In genomic region chr11:9076444-9076843, GRCm38 (mm10) we compare ENCODE assay signal across 30 mouse cellular contexts. TPM values are rescaled to one million over a fixed set of nuclear protein-coding genes. Genes with fewer than 3 reads are reported as not detected.
"Had no signal": no experiment of that assay in that cellular context is flagged by ENCODE, and none has a peak within 500 bp of the region (broad histone marks: within the 10 kb centered on the region; RNA-seq: fewer than 3 reads in every experiment).

No protein-coding gene starts in this region.

- H3K27ac ChIP-seq: embryonic facial prominence, embryonic 10.5 days; embryonic facial prominence, embryonic 12.5 days; embryonic facial prominence, embryonic 13.5 days; embryonic facial prominence, embryonic 15.5 days; forebrain, embryonic 10.5 days; forebrain, embryonic 12.5 days; forebrain, embryonic 13.5 days; forebrain, embryonic 15.5 days; gastrocnemius, adult 2 months had no signal

- H3K27me3 ChIP-seq: embryonic facial prominence, embryonic 12.5 days; embryonic facial prominence, embryonic 13.5 days; embryonic facial prominence, embryonic 15.5 days; forebrain, embryonic 12.5 days; forebrain, embryonic 13.5 days; forebrain, embryonic 15.5 days had no signal

- H3K4me2 ChIP-seq: embryonic facial prominence, embryonic 12.5 days; embryonic facial prominence, embryonic 13.5 days; embryonic facial prominence, embryonic 15.5 days; forebrain, embryonic 12.5 days; forebrain, embryonic 13.5 days; forebrain, embryonic 15.5 days had no signal

- H3K4me1 ChIP-seq: embryonic facial prominence, embryonic 10.5 days; embryonic facial prominence, embryonic 12.5 days; embryonic facial prominence, embryonic 13.5 days; embryonic facial prominence, embryonic 15.5 days; forebrain, embryonic 10.5 days; forebrain, embryonic 12.5 days; forebrain, embryonic 13.5 days; forebrain, embryonic 15.5 days had no signal

- ATAC-seq: forebrain, embryonic 13.5 days; forebrain, embryonic 14.5 days; forebrain, embryonic 15.5 days; forebrain, embryonic 16.5 days; forebrain, postnatal 0 days had no signal

- H3K9me3 ChIP-seq: embryonic facial prominence, embryonic 10.5 days; embryonic facial prominence, embryonic 12.5 days; embryonic facial prominence, embryonic 13.5 days; embryonic facial prominence, embryonic 15.5 days; forebrain, embryonic 10.5 days; forebrain, embryonic 12.5 days; forebrain, embryonic 13.5 days; forebrain, embryonic 15.5 days had no signal

- H3K36me3 ChIP-seq: embryonic facial prominence, embryonic 10.5 days; embryonic facial prominence, embryonic 12.5 days; embryonic facial prominence, embryonic 13.5 days; embryonic facial prominence, embryonic 15.5 days; forebrain, embryonic 10.5 days; forebrain, embryonic 12.5 days; forebrain, embryonic 15.5 days had no signal

- H3K9ac ChIP-seq: embryonic facial prominence, embryonic 12.5 days; embryonic facial prominence, embryonic 13.5 days; embryonic facial prominence, embryonic 15.5 days; forebrain, embryonic 12.5 days; forebrain, embryonic 13.5 days; forebrain, embryonic 15.5 days; forebrain, postnatal 0 days had no signal

- DNase-seq: cerebellum, adult 2 months; cerebellum, adult 8-10 months; cerebellum, adult 9-10 months; cerebellum, adult 9-11 months; cerebellum, postnatal 10 days; cerebellum, postnatal 14 days; cerebellum, postnatal 25 days; cerebellum, postnatal 36 days; embryo, embryonic 11 days; forebrain, postnatal 0 days; gastrocnemius, adult 2 months; gastrocnemius, postnatal 10 days; gastrocnemius, postnatal 14 days; gastrocnemius, postnatal 25 days; gastrocnemius, postnatal 36 days; heart, adult 18-20 months had no signal

- H3K4me3 ChIP-seq: embryonic facial prominence, embryonic 10.5 days; embryonic facial prominence, embryonic 12.5 days; embryonic facial prominence, embryonic 13.5 days; embryonic facial prominence, embryonic 15.5 days; erythroblast, embryonic 14.5 days; forebrain, embryonic 10.5 days; forebrain, embryonic 12.5 days; forebrain, embryonic 13.5 days; forebrain, embryonic 15.5 days; gastrocnemius, adult 2 months had no signal

RNA-seq across cellular contexts. Expression of gene Sun3, which starts 27.7 kb away (rescaled TPM):
- polyA plus RNA-seq: cerebellum, adult 2 months; embryonic facial prominence, embryonic 10.5 days; embryonic facial prominence, embryonic 14.5 days; erythroblast, embryonic 14.5 days; forebrain, embryonic 10.5 days; forebrain, embryonic 11.5 days; forebrain, embryonic 13.5 days; forebrain, embryonic 15.5 days; gonadal fat pad, adult 2 months had no signal

RNA-seq across cellular contexts. Expression of gene Gm11992, which starts 28.1 kb away (rescaled TPM):
- polyA plus RNA-seq: erythroblast, embryonic 14.5 days had no signal

RNA-seq across cellular contexts. Expression of gene Upp1, which starts 41.5 kb away (rescaled TPM):
- polyA plus RNA-seq: erythroblast, embryonic 14.5 days had no signal
